Mouse (Mus musculus) natural killer cell, adult 2 months (primary cell): ENCODE measurements around the gene Gpr137c.

Experiments used
- DNase-seq, 2 experiments: peaks; one replicate each; pipeline ENCODE4 v3.0.0; 2022; ENCODE audit warnings: low spot score in 2 of 2

Gpr137c gene

GRCm38 (mm10) chr14:45291608-45292007 lies 72.1 kb downstream of the Gpr137c start:
- DNase-seq: no peak

- DNase-seq: no peak
Measured at GRCm38 (mm10) chr14:45303939-45304338, 84.4 kb downstream of the Gpr137c start.

GRCm38 (mm10) chr14:45304389-45304788 lies 84.9 kb downstream of the Gpr137c start:
- no peak for DNase-seq

- no peak for DNase-seq
Measured at GRCm38 (mm10) chr14:45305852-45306251, 86.3 kb downstream of the Gpr137c start.

- no peak for DNase-seq
Measured at GRCm38 (mm10) chr14:45307630-45308328, 88.3 kb downstream of the Gpr137c start.

- no peak for DNase-seq
Measured at GRCm38 (mm10) chr14:45309646-45310045, 90.1 kb downstream of the Gpr137c start.

- DNase-seq: no peak
Measured at GRCm38 (mm10) chr14:45310101-45310500, 90.6 kb downstream of the Gpr137c start.

- DNase-seq: no peak
Measured at GRCm38 (mm10) chr14:45316927-45317326, 97.4 kb downstream of the Gpr137c start.

GRCm38 (mm10) chr14:45317921-45318411 lies 98.4 kb downstream of the Gpr137c start:
- DNase-seq: peak; percentile 3 to 5

GRCm38 (mm10) chr14:45318426-45319236 lies 99.1 kb downstream of the Gpr137c start, which contains the start of gene Ero1l:
Ero1l (minus strand) TSS chr14:45318771.
- peak; percentile 60 to 70 for DNase-seq

- DNase-seq: no peak
Measured at GRCm38 (mm10) chr14:45319237-45319610, 99.7 kb downstream of the Gpr137c start.

GRCm38 (mm10) chr14:45320111-45320510 lies 100.6 kb downstream of the Gpr137c start:
- DNase-seq: no peak

- DNase-seq: no peak
Measured at GRCm38 (mm10) chr14:45321067-45321466, 101.5 kb downstream of the Gpr137c start.

GRCm38 (mm10) chr14:45321622-45322021 lies 102.1 kb downstream of the Gpr137c start:
- no peak for DNase-seq

GRCm38 (mm10) chr14:45322450-45322849 lies 102.9 kb downstream of the Gpr137c start:
- DNase-seq: no peak

- no peak for DNase-seq
Measured at GRCm38 (mm10) chr14:45323320-45323719, 103.8 kb downstream of the Gpr137c start.

- DNase-seq: peak in 1 of 2 experiments; percentile 5
Measured at GRCm38 (mm10) chr14:45325471-45325870, 106.0 kb downstream of the Gpr137c start.

- no peak for DNase-seq
Measured at GRCm38 (mm10) chr14:45328072-45328713, 108.7 kb downstream of the Gpr137c start.

- peak in 1 of 2 experiments; percentile 9 for DNase-seq
Measured at GRCm38 (mm10) chr14:45329018-45329588, 109.6 kb downstream of the Gpr137c start.

GRCm38 (mm10) chr14:45329589-45330181 lies 110.2 kb downstream of the Gpr137c start, which contains the start of gene Psmc6:
Psmc6 (plus strand) TSS chr14:45329788.
- DNase-seq: peak; percentile 87 to 92
